Mouse (Mus musculus) E14TG2a.4 (cell line): ENCODE data around the gene Mr1.
"Not testable (repeated sequence)": the region's sequence is repeated elsewhere in the genome, so short reads cannot be mapped to it uniquely, and the experiment has no call there.

Source experiments
- H3K27me3 ChIP-seq: 2 replicates; pipeline ENCODE4 v1.6.1; 2014; ENCODE audit warnings: low read length, control low read depth; ENCODE audit not compliant: insufficient read depth
- H3K36me3 ChIP-seq: 2 replicates; pipeline ENCODE4 v1.6.1; 2014; ENCODE audit warnings: low read length, control low read depth; ENCODE audit not compliant: insufficient read depth
- H3K4me1 ChIP-seq: replicated peaks from 2 replicates; pipeline ENCODE4 v1.6.1; 2014; ENCODE audit warnings: low read depth, low read length, control low read depth
- H3K4me3 ChIP-seq: replicated peaks from 2 replicates; pipeline ENCODE4 v1.5.1; 2014; ENCODE audit warnings: mild to moderate bottlenecking, low read length
- H3K9me3 ChIP-seq: 2 replicates; pipeline ENCODE4 v1.6.1; 2014; ENCODE audit warnings: low read length, control low read depth
- CTCF ChIP-seq: conservative IDR thresholded peaks from 2 replicates; pipeline ENCODE4 v1.5.1; 2014; ENCODE audit warnings: low read length
- NANOG ChIP-seq: IDR thresholded peaks from 2 replicates; pipeline ENCODE4 v1.6.1; 2014; ENCODE audit warnings: borderline replicate concordance, low read length, mixed read lengths
- POU5F1 ChIP-seq: IDR thresholded peaks from 2 replicates; pipeline ENCODE4 v1.6.1; 2014; ENCODE audit warnings: low read length, borderline replicate concordance

Gene Mr1

DNA sequence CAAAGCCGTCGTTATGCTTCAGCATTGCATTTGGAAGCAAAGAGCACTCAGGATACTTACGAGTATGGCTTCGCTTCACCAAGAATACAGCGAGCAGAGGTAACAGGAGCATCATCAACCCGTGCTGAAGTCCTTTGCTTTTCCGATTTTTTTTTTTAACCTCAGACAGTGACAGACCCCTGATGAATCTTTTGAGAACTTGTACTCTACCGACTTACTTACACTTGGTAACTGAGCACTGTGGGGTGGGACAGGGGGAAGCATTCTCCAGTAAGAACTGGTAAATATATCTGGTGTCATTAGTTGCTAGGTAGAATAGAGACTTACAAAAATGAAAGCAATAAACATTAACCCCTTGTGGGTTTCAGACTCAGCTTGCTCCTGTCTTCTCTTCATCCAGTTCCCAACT lies at the start of gene Mr1:
TSS of gene Mr1 (minus strand) at position 243 of the 409 bp plus-strand sequence.
- no peak for TF ChIP-seq NANOG
- TF ChIP-seq CTCF = no peak
- no peak for TF ChIP-seq POU5F1
- Histone ChIP-seq H3K36me3 (no peaks in the 10 kb centered on the region), H3K9me3 (no peaks in the 10 kb centered on the region), H3K27me3 (peaks cover 3% of the 10 kb centered on the region; the same call in 1 of the 2 replicates), H3K4me3 (no peak within 1 kb of the TSS), H3K4me1 (peaks cover 6% of the 10 kb centered on the region; the same call in 1 of the 2 replicates)

DNA sequence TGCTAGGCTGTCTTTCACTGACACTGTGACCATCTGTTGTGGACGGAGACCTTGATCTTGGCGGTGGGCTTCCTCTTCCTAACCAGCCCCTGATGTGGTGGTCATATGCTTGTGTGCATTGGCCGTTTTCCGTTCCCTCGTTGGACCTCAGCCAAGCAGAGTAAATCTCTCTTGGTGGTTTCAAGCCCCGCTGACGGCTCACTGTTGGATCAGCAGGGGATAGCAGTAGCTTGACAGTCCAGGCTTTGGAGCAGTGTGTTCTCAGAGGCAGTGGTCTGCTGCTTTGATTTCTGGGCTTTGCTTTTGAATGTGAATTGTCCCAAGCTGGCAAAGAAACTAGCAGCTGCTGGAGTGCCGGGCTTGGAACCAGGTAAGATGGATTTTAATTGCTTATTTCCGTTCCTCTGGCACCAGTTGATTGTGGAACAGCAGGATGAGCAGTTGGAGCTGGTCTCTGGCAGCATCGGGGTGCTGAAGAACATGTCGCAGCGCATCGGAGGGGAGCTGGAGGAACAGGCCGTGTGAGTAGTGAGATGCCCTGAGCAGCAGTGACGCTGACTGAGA lies 46.3 kb upstream of the Mr1 start:
- TF ChIP-seq CTCF = no peak
- no peak for TF ChIP-seq NANOG
- no peak for TF ChIP-seq POU5F1
- Histone ChIP-seq H3K36me3 (peaks cover 68% of the 10 kb centered on the region), H3K27me3 (no peaks in the 10 kb centered on the region), H3K4me1 (no peaks in the 10 kb centered on the region), H3K4me3 (no peak overlapping the region), H3K9me3 (no peaks in the 10 kb centered on the region)

- Histone ChIP-seq H3K4me3 (no peak overlapping the region), H3K36me3 (peaks cover 65% of the 10 kb centered on the region), H3K27me3 (no peaks in the 10 kb centered on the region), H3K9me3 (no peaks in the 10 kb centered on the region), H3K4me1 (no peaks in the 10 kb centered on the region)
- TF ChIP-seq NANOG (no peak), POU5F1 (no peak), CTCF (no peak)
Observed at GRCm38 (mm10) chr1:155191671-155192070, 45.1 kb upstream of the Mr1 start.

DNA sequence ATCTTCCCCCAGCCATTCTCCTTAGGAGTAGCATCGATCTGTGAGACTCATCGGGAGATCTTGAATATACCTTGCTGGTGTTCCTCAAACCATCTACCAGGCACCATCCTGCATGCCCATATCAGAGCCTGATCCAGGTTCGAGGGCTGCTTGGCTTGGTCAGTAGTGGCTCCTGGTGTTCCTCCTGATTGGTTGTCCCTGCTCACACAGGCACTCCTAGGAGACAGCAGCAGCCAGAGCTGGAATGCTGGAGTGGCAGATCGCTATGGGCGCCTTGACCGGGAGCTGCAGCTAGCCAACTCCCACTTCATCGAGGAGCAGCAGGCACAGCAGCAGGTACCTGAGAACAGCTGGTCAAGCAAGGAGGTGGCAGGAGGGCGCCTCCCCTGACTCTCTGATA lies 44.6 kb upstream of the Mr1 start:
- Histone ChIP-seq H3K27me3 (no peaks in the 10 kb centered on the region), H3K9me3 (no peaks in the 10 kb centered on the region), H3K4me3 (no peak overlapping the region), H3K4me1 (no peaks in the 10 kb centered on the region), H3K36me3 (peaks cover 65% of the 10 kb centered on the region)
- TF ChIP-seq NANOG (no peak), CTCF (no peak), POU5F1 (no peak)

DNA sequence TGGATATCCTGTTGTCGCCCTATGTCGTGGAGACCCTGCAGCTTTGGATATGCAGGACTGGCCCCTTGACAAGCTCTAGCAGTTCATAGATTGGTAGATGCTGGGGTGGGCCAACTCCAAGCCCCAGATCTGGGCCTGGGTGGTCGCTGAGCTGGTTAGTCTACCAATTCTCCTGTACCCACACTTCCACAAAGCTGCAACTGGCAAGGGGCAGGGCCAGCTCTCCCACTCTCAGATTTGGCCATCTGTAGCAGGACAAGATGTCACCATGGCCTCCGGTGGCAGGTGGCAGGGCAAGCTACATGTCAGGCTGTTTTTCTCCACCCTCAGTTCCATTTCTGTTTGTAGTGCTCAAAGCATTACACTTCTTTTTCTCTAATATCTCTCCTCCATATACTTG lies 42.0 kb upstream of the Mr1 start:
- H3K36me3 ChIP-seq = peaks cover 46% of the 10 kb centered on the region
- no peaks in the 10 kb centered on the region for H3K4me1 ChIP-seq
- H3K9me3 ChIP-seq = no peaks in the 10 kb centered on the region
- TF ChIP-seq NANOG (no peak), POU5F1 (no peak), CTCF (no peak)
- H3K4me3 ChIP-seq = no peak overlapping the region
- H3K27me3 ChIP-seq = no peaks in the 10 kb centered on the region

DNA sequence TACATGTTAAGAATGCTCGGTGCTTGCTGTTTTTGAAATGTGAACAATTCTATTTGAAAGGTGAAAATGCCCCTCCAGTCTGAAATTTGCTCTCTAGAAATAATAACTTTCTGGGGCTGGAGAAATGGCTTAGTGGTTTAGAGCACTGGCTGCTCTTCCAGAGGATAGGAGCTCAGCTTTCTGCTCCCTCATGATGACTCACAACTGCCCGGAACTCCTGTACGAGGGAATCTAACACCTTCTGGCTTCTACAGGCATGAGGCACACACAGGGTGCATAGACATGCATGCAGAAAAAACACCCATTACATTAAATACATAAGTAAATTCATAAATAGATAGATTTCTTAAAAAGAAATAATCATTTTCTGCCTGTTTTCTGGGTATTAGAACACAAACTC lies 37.6 kb upstream of the Mr1 start:
- TF ChIP-seq CTCF = no peak
- TF ChIP-seq NANOG = no peak
- no peak for TF ChIP-seq POU5F1
- Histone ChIP-seq H3K4me3 (no peak overlapping the region), H3K27me3 (no peaks in the 10 kb centered on the region), H3K9me3 (no peaks in the 10 kb centered on the region), H3K4me1 (no peaks in the 10 kb centered on the region), H3K36me3 (peaks cover 45% of the 10 kb centered on the region)

GRCm38 (mm10) chr1:155178192-155178924 lies 31.7 kb upstream of the Mr1 start:
- Histone ChIP-seq H3K4me3 (no peak overlapping the region), H3K27me3 (no peaks in the 10 kb centered on the region), H3K36me3 (peaks cover 59% of the 10 kb centered on the region), H3K4me1 (no peaks in the 10 kb centered on the region), H3K9me3 (no peaks in the 10 kb centered on the region)
- TF ChIP-seq POU5F1 (no peak), CTCF (no peak), NANOG (no peak)

DNA sequence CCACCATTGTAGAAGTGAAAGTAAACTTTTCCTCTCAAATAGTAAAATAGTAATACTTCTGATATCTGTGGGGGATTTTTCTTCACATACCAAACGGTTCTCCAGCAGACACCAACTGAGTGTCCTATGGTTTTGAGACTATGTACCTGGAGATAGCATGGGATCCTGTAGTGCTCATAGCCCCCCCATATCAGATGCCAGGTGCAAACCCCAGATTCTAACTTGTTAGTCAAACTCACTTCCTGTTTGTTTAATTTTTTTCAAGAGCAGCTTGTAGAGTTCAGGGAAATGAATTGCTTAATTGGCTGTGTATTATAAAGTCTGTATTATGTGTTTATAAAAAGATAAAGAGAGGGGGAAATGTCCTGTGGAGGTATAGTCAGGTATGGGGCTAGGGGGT lies 27.8 kb upstream of the Mr1 start:
- H3K36me3 ChIP-seq = peaks cover 29% of the 10 kb centered on the region
- no peak for TF ChIP-seq CTCF
- no peak for TF ChIP-seq NANOG
- TF ChIP-seq POU5F1 = no peak
- no peaks in the 10 kb centered on the region for H3K9me3 ChIP-seq
- no peaks in the 10 kb centered on the region for H3K27me3 ChIP-seq
- peaks cover 4% of the 10 kb centered on the region; the same call in 1 of the 2 replicates for H3K4me1 ChIP-seq
- H3K4me3 ChIP-seq = no peak overlapping the region

DNA sequence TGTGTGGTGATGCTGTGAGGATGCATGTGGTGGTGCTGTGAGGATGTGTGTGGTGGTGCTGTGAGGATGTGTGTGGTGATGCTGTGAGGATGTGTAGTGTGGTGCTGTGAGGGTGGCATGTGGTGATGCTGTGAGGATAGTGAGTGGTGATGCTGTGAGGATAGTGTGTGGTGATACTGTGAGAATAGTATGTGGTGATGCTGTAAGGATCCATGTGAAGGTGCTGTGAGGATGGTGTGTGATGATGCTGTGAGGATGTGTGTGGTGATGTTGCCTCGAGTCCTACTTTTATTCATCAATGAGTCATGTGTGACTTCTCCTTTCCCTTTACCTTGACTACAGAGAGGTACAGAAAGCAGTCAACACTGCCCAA lies 27.0 kb upstream of the Mr1 start:
- not testable (repeated sequence) for H3K4me3 ChIP-seq, H3K9me3 ChIP-seq, H3K4me1 ChIP-seq, H3K27me3 ChIP-seq
- peaks cover 21% of the 10 kb centered on the region for H3K36me3 ChIP-seq
